Mouse (Mus musculus) liver, adult 2 months (tissue): ENCODE results near the gene Tbx18.

Experiments
- CTCF ChIP-seq: fragments of 200-500 bp; IDR thresholded peaks from 2 replicates; pipeline ENCODE4 v1.5.1; 2011; ENCODE audit warnings: low read depth, low read length, control low read depth
- POLR2A ChIP-seq: fragments of 200-500 bp; IDR thresholded peaks from 2 replicates; pipeline ENCODE4 v1.6.1; 2011; ENCODE audit warnings: low read length, control low read depth; ENCODE audit not compliant: insufficient read depth; ENCODE audit errors: extremely low read depth

- TF ChIP-seq CTCF, result no peak
- TF ChIP-seq POLR2A, result no peak
These were observed 24.6 kb upstream of the Tbx18 start for GRCm38 (mm10) chr9:87755621-87756020.
